In genomic region chr3:109809065-109809464, GRCm38 (mm10) we compare ENCODE assay signal across 21 mouse cellular contexts.
DNase-seq lines count a peak whose midpoint lies in the region; ATAC-seq and TF ChIP-seq lines count a peak whose summit lies in the region.
"Had no signal": no experiment of that assay in that cellular context is flagged by ENCODE, and none has a peak within 500 bp of the region (broad histone marks: within the 10 kb centered on the region; RNA-seq: fewer than 3 reads in every experiment).

No protein-coding gene starts in this region.

- H3K4me3 ChIP-seq in midbrain, embryonic 12.5 days = no peak overlapping the region
- no peak overlapping the region for H3K4me3 ChIP-seq in midbrain, embryonic 10.5 days
- H3K4me3 ChIP-seq in midbrain, embryonic 13.5 days (replicated peaks) = no peak overlapping the region
- no peak overlapping the region for H3K4me3 ChIP-seq in midbrain, postnatal 0 days (ENCODE audit: low read depth, low read length)
- no peak overlapping the region for H3K4me3 ChIP-seq in midbrain, embryonic 15.5 days
- no peak overlapping the region for H3K4me3 ChIP-seq in midbrain, embryonic 11.5 days (ENCODE audit: low read depth, low read length)

- no peak overlapping the region for H3K4me2 ChIP-seq in midbrain, embryonic 12.5 days (replicated peaks)
- H3K4me2 ChIP-seq in midbrain, embryonic 13.5 days (replicated peaks) = no peak overlapping the region
- H3K4me2 ChIP-seq in midbrain, postnatal 0 days (ENCODE audit: low read depth, low read length, poor library complexity, severe bottlenecking) = no peak overlapping the region
- H3K4me2 ChIP-seq in midbrain, embryonic 15.5 days = no peak overlapping the region
- no peak overlapping the region for H3K4me2 ChIP-seq in midbrain, embryonic 11.5 days

- H3K36me3 ChIP-seq in midbrain, embryonic 12.5 days = no peaks in the 10 kb centered on the region
- H3K36me3 ChIP-seq in midbrain, embryonic 10.5 days = no peaks in the 10 kb centered on the region
- H3K36me3 ChIP-seq in midbrain, embryonic 13.5 days = no peaks in the 10 kb centered on the region
- H3K36me3 ChIP-seq in midbrain, postnatal 0 days (ENCODE audit: insufficient read depth, low read length) = no peaks in the 10 kb centered on the region
- H3K36me3 ChIP-seq in midbrain, embryonic 15.5 days (replicated peaks) = no peaks in the 10 kb centered on the region
- H3K36me3 ChIP-seq in midbrain, embryonic 11.5 days (ENCODE audit: control insufficient read depth, insufficient read depth, low read length) = no peaks in the 10 kb centered on the region
- H3K36me3 ChIP-seq: G1E had no signal

- H3K4me1 ChIP-seq in midbrain, embryonic 12.5 days = no peaks in the 10 kb centered on the region; the same call in 1 of the 2 replicates
- peaks cover 7% of the 10 kb centered on the region for H3K4me1 ChIP-seq in midbrain, embryonic 10.5 days
- H3K4me1 ChIP-seq in midbrain, embryonic 13.5 days (replicated peaks) = peaks cover 13% of the 10 kb centered on the region; the same call in 1 of the 2 replicates
- H3K4me1 ChIP-seq in midbrain, postnatal 0 days (ENCODE audit: insufficient read depth, low read length) = peaks cover 3% of the 10 kb centered on the region
- no peaks in the 10 kb centered on the region; the same call in 1 of the 2 replicates for H3K4me1 ChIP-seq in midbrain, embryonic 15.5 days
- no peaks in the 10 kb centered on the region; the same call in 1 of the 2 replicates for H3K4me1 ChIP-seq in midbrain, embryonic 11.5 days (ENCODE audit: control insufficient read depth, insufficient read depth, low read length)

- 90% methylated on average over 1 of the region's 1 CpGs for WGBS in midbrain, embryonic 12.5 days
- WGBS in midbrain, embryonic 10.5 days = 92% methylated on average over 1 of the region's 1 CpGs
- WGBS in midbrain, embryonic 13.5 days = 91% methylated on average over 1 of the region's 1 CpGs
- WGBS in midbrain, postnatal 0 days = 86% methylated on average over 1 of the region's 1 CpGs
- WGBS in midbrain, embryonic 15.5 days = 92% methylated on average over 1 of the region's 1 CpGs
- WGBS in midbrain, embryonic 11.5 days = 87% methylated on average over 1 of the region's 1 CpGs

- no peak for TF ChIP-seq CTCF in midbrain, postnatal 0 days (IDR thresholded peaks at IDR 0.05)

- no peaks in the 10 kb centered on the region for H3K27me3 ChIP-seq in midbrain, embryonic 12.5 days
- H3K27me3 ChIP-seq in midbrain, embryonic 10.5 days (ENCODE audit: low read depth, poor library complexity, severe bottlenecking) = no peaks in the 10 kb centered on the region
- H3K27me3 ChIP-seq in midbrain, embryonic 13.5 days = no peaks in the 10 kb centered on the region
- H3K27me3 ChIP-seq in midbrain, postnatal 0 days (ENCODE audit: insufficient read depth, low read length) = no peaks in the 10 kb centered on the region
- no peaks in the 10 kb centered on the region for H3K27me3 ChIP-seq in midbrain, embryonic 15.5 days (replicated peaks)
- no peaks in the 10 kb centered on the region for H3K27me3 ChIP-seq in midbrain, embryonic 11.5 days (ENCODE audit: control insufficient read depth, insufficient read depth, low read length)
- H3K27me3 ChIP-seq: CH12.LX, Patski had no signal

- H3K9me3 ChIP-seq in midbrain, embryonic 12.5 days = no peaks in the 10 kb centered on the region
- H3K9me3 ChIP-seq in midbrain, embryonic 10.5 days (replicated peaks) = no peaks in the 10 kb centered on the region
- no peaks in the 10 kb centered on the region for H3K9me3 ChIP-seq in midbrain, embryonic 13.5 days
- H3K9me3 ChIP-seq in midbrain, postnatal 0 days (ENCODE audit: low read length) = no peaks in the 10 kb centered on the region
- H3K9me3 ChIP-seq in midbrain, embryonic 15.5 days = no peaks in the 10 kb centered on the region
- no peaks in the 10 kb centered on the region for H3K9me3 ChIP-seq in midbrain, embryonic 11.5 days (ENCODE audit: control insufficient read depth, low read length)

- H3K9ac ChIP-seq in midbrain, embryonic 12.5 days (replicated peaks) = no peak overlapping the region
- H3K9ac ChIP-seq in midbrain, embryonic 13.5 days (replicated peaks) = no peak overlapping the region
- no peak overlapping the region for H3K9ac ChIP-seq in midbrain, postnatal 0 days (replicated peaks; ENCODE audit: low read length, poor library complexity, severe bottlenecking)
- H3K9ac ChIP-seq in midbrain, embryonic 15.5 days = no peak overlapping the region
- no peak overlapping the region for H3K9ac ChIP-seq in midbrain, embryonic 11.5 days (ENCODE audit: low read length)

- no peak for DNase-seq in midbrain, embryonic 10.5 days (ENCODE audit: low spot score)
- no peak for DNase-seq in midbrain, postnatal 0 days (ENCODE audit: low spot score)
- DNase-seq in midbrain, embryonic 11.5 days (ENCODE audit: low spot score, missing footprints) = no peak
- DNase-seq: adrenal gland, adult 2 months; adrenal gland, adult 8-10 months; adrenal gland, postnatal 10 days; adrenal gland, postnatal 14 days; adrenal gland, postnatal 25 days; adrenal gland, postnatal 36 days; B cell, adult 2 months; cerebellum, adult 11 months; cerebellum, adult 11-12 months; cerebellum, adult 18-20 months had no signal

- no peak overlapping the region for H3K27ac ChIP-seq in midbrain, embryonic 12.5 days (replicated peaks)
- no peak overlapping the region for H3K27ac ChIP-seq in midbrain, embryonic 10.5 days (replicated peaks)
- no peak overlapping the region for H3K27ac ChIP-seq in midbrain, embryonic 13.5 days
- H3K27ac ChIP-seq in midbrain, postnatal 0 days (ENCODE audit: low read depth, low read length) = no peak overlapping the region
- no peak overlapping the region for H3K27ac ChIP-seq in midbrain, embryonic 15.5 days
- H3K27ac ChIP-seq in midbrain, embryonic 11.5 days (ENCODE audit: low read depth, low read length) = no peak overlapping the region

- ATAC-seq in midbrain, embryonic 12.5 days (ENCODE audit: low FRiP score, low read depth) = 0 out of 2 replicates have a peak, but pooled peaks have one; percentile 55
- peak; percentile 56; the same call in 1 of the 2 replicates for ATAC-seq in midbrain, embryonic 13.5 days
- ATAC-seq in midbrain, postnatal 0 days (ENCODE audit: low FRiP score) = no peak
- ATAC-seq in midbrain, embryonic 15.5 days (replicated peaks) = 0 out of 2 replicates have a peak, but pooled peaks have one; percentile 28
- ATAC-seq in midbrain, embryonic 11.5 days (ENCODE audit: low FRiP score) = no peak
- ATAC-seq: activated CD4-positive, CD25-positive, alpha-beta regulatory T cell, adult 4 months; CD4-positive, CD25-positive, alpha-beta regulatory T cell, adult 4 months; Patski had no signal

Comparison
In these comparisons a context has a peak if more than half of its experiments do, and no peak if none do; other contexts are left out.
1. ATAC-seq: peak in midbrain, embryonic 12.5 days (single experiment), midbrain, embryonic 13.5 days (single experiment) and midbrain, embryonic 15.5 days (single experiment); none in midbrain, postnatal 0 days (single experiment) and midbrain, embryonic 11.5 days (single experiment).